Mouse (Mus musculus) kidney, adult 2 months (tissue): ENCODE measurements around the gene Nme2. TPM values are rescaled to one million over a fixed set of nuclear protein-coding genes. Genes with fewer than 3 reads are reported as not detected.

ENCODE experiments used
- DNase-seq: peaks from one replicate; pipeline ENCODE4 v3.0.0; 2021
- H3K27ac ChIP-seq: fragments of 200-500 bp; 2 replicates; pipeline ENCODE4 v1.5.1; 2012; ENCODE audit warnings: low read depth, low read length, control low read depth, inconsistent platforms; ENCODE audit not compliant: insufficient read depth
- H3K27me3 ChIP-seq: fragments of 200-500 bp; replicated peaks from 2 replicates; pipeline ENCODE4 v1.6.1; 2012; ENCODE audit warnings: mild to moderate bottlenecking, moderate library complexity, low read length, inconsistent platforms; ENCODE audit not compliant: control insufficient read depth, insufficient read depth
- H3K36me3 ChIP-seq: fragments of 200-500 bp; 2 replicates; pipeline ENCODE4 v1.6.1; 2012; ENCODE audit warnings: mild to moderate bottlenecking, moderate library complexity, low read length, inconsistent platforms; ENCODE audit not compliant: control insufficient read depth, insufficient read depth
- H3K4me1 ChIP-seq: fragments of 200-500 bp; 2 replicates; pipeline ENCODE4 v1.6.1; 2011; ENCODE audit warnings: low read length; ENCODE audit not compliant: control insufficient read depth, insufficient read depth
- H3K4me3 ChIP-seq: fragments of 200-500 bp; 2 replicates; pipeline ENCODE4 v1.5.1; 2011; ENCODE audit warnings: mild to moderate bottlenecking, low read depth, low read length, control low read depth; ENCODE audit not compliant: insufficient read depth
- CTCF ChIP-seq: fragments of 200-500 bp; conservative IDR thresholded peaks from 2 replicates; pipeline ENCODE4 v1.5.1; 2011; ENCODE audit warnings: low read depth, mild to moderate bottlenecking, control low read depth, low read length, moderate library complexity, mixed read lengths; ENCODE audit not compliant: insufficient read depth, insufficient read length
- POLR2A ChIP-seq: fragments of 200-500 bp; IDR thresholded peaks from one replicate; pipeline ENCODE4 v1.6.1; 2011; ENCODE audit warnings: low read depth, low read length, control low read depth
- WGBS: fragments of 180-500 bp; shearing (Covaris S2); methylation state at CpG from one replicate; pipeline ENCODE4 v1.1.7; 2018; 5-methylcytosine and 5-hydroxymethylcytosine counted together
- polyA plus RNA-seq: library from polyadenylated mRNA; depleted of rRNA; stranded (reverse); fragments of >200 nt; gene quantifications from 2 replicates; pipeline ENCODE4 v1.2.3, GENCODE M21; 2012

The Nme2 gene
- polyA plus RNA-seq, 1 experiment: 386 TPM

- Histone ChIP-seq H3K36me3 (peaks cover 2% of the 10 kb centered on the region; the same call in 1 of the 2 replicates), H3K4me1 (peaks cover 3% of the 10 kb centered on the region; the same call in 1 of the 2 replicates), H3K27me3 (no peaks in the 10 kb centered on the region), H3K27ac (peak overlapping the region; percentile 24; the same call in 1 of the 2 replicates), H3K4me3 (peak overlapping the region; percentile 82)
- DNase-seq: no peak
- TF ChIP-seq CTCF: no peak
- no peak for TF ChIP-seq POLR2A
- 4% methylated on average over 11 of the region's 11 CpGs for WGBS
Observed at GRCm38 (mm10) chr11:93967381-93967780, 11.3 kb upstream of the Nme2 start.

GRCm38 (mm10) chr11:93965391-93965790, 9.3 kb upstream of the Nme2 start:
- Histone ChIP-seq H3K4me3 (no peak overlapping the region), H3K27me3 (no peaks in the 10 kb centered on the region), H3K36me3 (peaks cover 4% of the 10 kb centered on the region), H3K27ac (no peak overlapping the region), H3K4me1 (peaks cover 7% of the 10 kb centered on the region; the same call in 1 of the 2 replicates)
- DNase-seq: no peak
- WGBS: 92% methylated on average over 6 of the region's 6 CpGs
- no peak for TF ChIP-seq CTCF
- no peak for TF ChIP-seq POLR2A

- TF ChIP-seq CTCF (no peak), POLR2A (no peak)
- 87% methylated on average over 4 of the region's 4 CpGs for WGBS
- Histone ChIP-seq H3K4me3 (no peak overlapping the region), H3K27ac (no peak overlapping the region), H3K27me3 (no peaks in the 10 kb centered on the region), H3K36me3 (peaks cover 6% of the 10 kb centered on the region), H3K4me1 (peaks cover 7% of the 10 kb centered on the region; the same call in 1 of the 2 replicates)
- DNase-seq: no peak
Observed at GRCm38 (mm10) chr11:93963013-93963412, 7.0 kb upstream of the Nme2 start.

- TF ChIP-seq CTCF (no peak), POLR2A (no peak)
- no peaks in the 10 kb centered on the region for H3K27me3 ChIP-seq
- H3K4me1 ChIP-seq: peaks cover 7% of the 10 kb centered on the region; the same call in 1 of the 2 replicates
- no peak overlapping the region for H3K4me3 ChIP-seq
- peak; percentile 62 for DNase-seq
- H3K36me3 ChIP-seq: peaks cover 6% of the 10 kb centered on the region
- peak overlapping the region; percentile 96 for H3K27ac ChIP-seq
- 52% methylated on average over 6 of the region's 6 CpGs for WGBS
Observed at GRCm38 (mm10) chr11:93961482-93961881, 5.4 kb upstream of the Nme2 start.

- Histone ChIP-seq H3K4me3 (no peak overlapping the region), H3K36me3 (peaks cover 4% of the 10 kb centered on the region; the same call in 1 of the 2 replicates), H3K27ac (no peak overlapping the region), H3K27me3 (no peaks in the 10 kb centered on the region), H3K4me1 (peaks cover 22% of the 10 kb centered on the region; the same call in 1 of the 2 replicates)
- 78% methylated on average over 4 of the region's 4 CpGs for WGBS
- no peak for TF ChIP-seq POLR2A
- no peak for TF ChIP-seq CTCF
- DNase-seq: no peak
Observed at GRCm38 (mm10) chr11:93957746-93958145, 1.7 kb upstream of the Nme2 start.

- Histone ChIP-seq H3K4me3 (no peak overlapping the region), H3K36me3 (peaks cover 4% of the 10 kb centered on the region; the same call in 1 of the 2 replicates), H3K27ac (no peak overlapping the region), H3K27me3 (no peaks in the 10 kb centered on the region), H3K4me1 (peaks cover 24% of the 10 kb centered on the region; the same call in 1 of the 2 replicates)
- DNase-seq: no peak
- WGBS: 83% methylated on average over 2 of the region's 2 CpGs
- TF ChIP-seq CTCF (no peak), POLR2A (no peak)
Observed at GRCm38 (mm10) chr11:93957031-93957555, 1.0 kb upstream of the Nme2 start.

GRCm38 (mm10) chr11:93955256-93956150, 556 bp downstream of the Nme2 start:
- peaks cover 21% of the 10 kb centered on the region; the same call in 1 of the 2 replicates for H3K4me1 ChIP-seq
- no peaks in the 10 kb centered on the region for H3K27me3 ChIP-seq
- H3K27ac ChIP-seq: peak overlapping the region; percentile 82
- TF ChIP-seq POLR2A (peak; percentile 6), CTCF (no peak)
- peak overlapping the region; percentile 85 for H3K4me3 ChIP-seq
- WGBS: under 1% methylated on average over 66 of the region's 67 CpGs
- DNase-seq: peak; percentile 97
- peaks cover 3% of the 10 kb centered on the region; the same call in 1 of the 2 replicates for H3K36me3 ChIP-seq
